Mouse (Mus musculus) erythroblast, embryonic 14.5 days (primary cell): ENCODE data around the gene Hfe2.

Source experiments
- GATA1 ChIP-seq: IDR thresholded peaks from 2 replicates; pipeline ENCODE4 v1.6.1; 2012; ENCODE audit warnings: low read length, inconsistent platforms, mixed read lengths
- TAL1 ChIP-seq: IDR thresholded peaks from 3 replicates; pipeline ENCODE4 v1.6.1; 2012; ENCODE audit warnings: low read length, inconsistent platforms, mixed read lengths

- TF ChIP-seq TAL1 = no peak
- no peak for TF ChIP-seq GATA1
Measured at GRCm38 (mm10) chr3:96573611-96574511, 48.9 kb downstream of the Hfe2 start.
